Mouse (Mus musculus): ENCODE results near the gene Dpp6. TPM values are rescaled to one million over a fixed set of nuclear protein-coding genes. Genes with fewer than 3 reads are reported as not detected.

The Dpp6 gene
- polyA plus RNA-seq, 1 experiment from 2014 or later = 0.76 TPM

GRCm38 (mm10) chr5:27205754-27206153 is 388.8 kb downstream of the Dpp6 start:
- Histone ChIP-seq H3K27me3 (replicated peaks; ENCODE audit: control insufficient read depth, insufficient read depth, low read length) (no peaks in the 10 kb centered on the region), H3K9ac (ENCODE audit: low read depth, low read length) (no peak overlapping the region), H3K4me1 (replicated peaks; ENCODE audit: control insufficient read depth, insufficient read depth, low read length) (no peaks in the 10 kb centered on the region), H3K4me2 (replicated peaks; ENCODE audit: low read depth) (no peak overlapping the region), H3K27ac (ENCODE audit: low read depth, low read length) (no peak overlapping the region), H3K4me3 (ENCODE audit: low read depth, low read length) (no peak overlapping the region), H3K36me3 (ENCODE audit: control insufficient read depth, insufficient read depth) (no peaks in the 10 kb centered on the region), H3K9me3 (ENCODE audit: control insufficient read depth) (no peaks in the 10 kb centered on the region)
- ATAC-seq = no peak
- TF ChIP-seq CTCF (IDR thresholded peaks at IDR 0.05; ENCODE audit: low read depth) = no peak
- WGBS = 82% methylated on average over 2 of the region's 2 CpGs

GRCm38 (mm10) chr5:27206213-27206612 is 389.2 kb downstream of the Dpp6 start:
- no peaks in the 10 kb centered on the region for H3K36me3 ChIP-seq (ENCODE audit: control insufficient read depth, insufficient read depth)
- no peaks in the 10 kb centered on the region for H3K4me1 ChIP-seq (replicated peaks; ENCODE audit: control insufficient read depth, insufficient read depth, low read length)
- no peaks in the 10 kb centered on the region for H3K9me3 ChIP-seq (ENCODE audit: control insufficient read depth)
- H3K4me2 ChIP-seq (replicated peaks; ENCODE audit: low read depth) = no peak overlapping the region
- 87% methylated on average over 7 of the region's 7 CpGs for WGBS
- no peak overlapping the region for H3K4me3 ChIP-seq (ENCODE audit: low read depth, low read length)
- H3K27ac ChIP-seq (ENCODE audit: low read depth, low read length) = no peak overlapping the region
- no peak for TF ChIP-seq CTCF (IDR thresholded peaks at IDR 0.05; ENCODE audit: low read depth)
- no peaks in the 10 kb centered on the region for H3K27me3 ChIP-seq (replicated peaks; ENCODE audit: control insufficient read depth, insufficient read depth, low read length)
- no peak for ATAC-seq
- H3K9ac ChIP-seq (ENCODE audit: low read depth, low read length) = no peak overlapping the region

GRCm38 (mm10) chr5:27220116-27220515 is 403.1 kb downstream of the Dpp6 start:
- no peak for ATAC-seq
- TF ChIP-seq CTCF (IDR thresholded peaks at IDR 0.05; ENCODE audit: low read depth) = no peak
- Histone ChIP-seq H3K9ac (ENCODE audit: low read depth, low read length) (no peak overlapping the region), H3K4me1 (replicated peaks; ENCODE audit: control insufficient read depth, insufficient read depth, low read length) (no peaks in the 10 kb centered on the region), H3K36me3 (ENCODE audit: control insufficient read depth, insufficient read depth) (no peaks in the 10 kb centered on the region), H3K4me3 (ENCODE audit: low read depth, low read length) (no peak overlapping the region), H3K4me2 (replicated peaks; ENCODE audit: low read depth) (no peak overlapping the region), H3K27me3 (replicated peaks; ENCODE audit: control insufficient read depth, insufficient read depth, low read length) (no peaks in the 10 kb centered on the region), H3K27ac (ENCODE audit: low read depth, low read length) (no peak overlapping the region), H3K9me3 (ENCODE audit: control insufficient read depth) (no peaks in the 10 kb centered on the region)
- 73% methylated on average over 2 of the region's 2 CpGs for WGBS

- Histone ChIP-seq H3K4me3 (ENCODE audit: low read depth, low read length) (no peak overlapping the region), H3K9me3 (ENCODE audit: control insufficient read depth) (no peaks in the 10 kb centered on the region), H3K27ac (ENCODE audit: low read depth, low read length) (no peak overlapping the region), H3K4me2 (replicated peaks; ENCODE audit: low read depth) (no peak overlapping the region), H3K4me1 (replicated peaks; ENCODE audit: control insufficient read depth, insufficient read depth, low read length) (no peaks in the 10 kb centered on the region), H3K36me3 (ENCODE audit: control insufficient read depth, insufficient read depth) (no peaks in the 10 kb centered on the region), H3K9ac (ENCODE audit: low read depth, low read length) (no peak overlapping the region), H3K27me3 (replicated peaks; ENCODE audit: control insufficient read depth, insufficient read depth, low read length) (no peaks in the 10 kb centered on the region)
- ATAC-seq = no peak
- 89% methylated on average over 3 of the region's 3 CpGs for WGBS
- TF ChIP-seq CTCF (IDR thresholded peaks at IDR 0.05; ENCODE audit: low read depth) = no peak
These were observed 425.1 kb downstream of the Dpp6 start for GRCm38 (mm10) chr5:27242078-27242477.

- TF ChIP-seq CTCF (IDR thresholded peaks at IDR 0.05; ENCODE audit: low read depth) = no peak
- H3K27ac ChIP-seq (ENCODE audit: low read depth, low read length) = no peak overlapping the region
- 100% methylated on average over 1 of the region's 1 CpGs for WGBS
- no peaks in the 10 kb centered on the region for H3K4me1 ChIP-seq (replicated peaks; ENCODE audit: control insufficient read depth, insufficient read depth, low read length)
- no peaks in the 10 kb centered on the region for H3K27me3 ChIP-seq (replicated peaks; ENCODE audit: control insufficient read depth, insufficient read depth, low read length)
- H3K4me2 ChIP-seq (replicated peaks; ENCODE audit: low read depth) = no peak overlapping the region
- no peaks in the 10 kb centered on the region for H3K36me3 ChIP-seq (ENCODE audit: control insufficient read depth, insufficient read depth)
- no peak overlapping the region for H3K9ac ChIP-seq (ENCODE audit: low read depth, low read length)
- ATAC-seq = no peak
- no peak overlapping the region for H3K4me3 ChIP-seq (ENCODE audit: low read depth, low read length)
- no peaks in the 10 kb centered on the region for H3K9me3 ChIP-seq (ENCODE audit: control insufficient read depth)
These were observed 426.2 kb downstream of the Dpp6 start for GRCm38 (mm10) chr5:27243226-27243625.

- Histone ChIP-seq H3K27me3 (replicated peaks; ENCODE audit: control insufficient read depth, insufficient read depth, low read length) (no peaks in the 10 kb centered on the region), H3K9ac (ENCODE audit: low read depth, low read length) (no peak overlapping the region), H3K4me1 (replicated peaks; ENCODE audit: control insufficient read depth, insufficient read depth, low read length) (no peaks in the 10 kb centered on the region), H3K9me3 (ENCODE audit: control insufficient read depth) (no peaks in the 10 kb centered on the region), H3K4me3 (ENCODE audit: low read depth, low read length) (no peak overlapping the region), H3K27ac (ENCODE audit: low read depth, low read length) (no peak overlapping the region), H3K36me3 (ENCODE audit: control insufficient read depth, insufficient read depth) (no peaks in the 10 kb centered on the region), H3K4me2 (replicated peaks; ENCODE audit: low read depth) (no peak overlapping the region)
- 92% methylated on average over 3 of the region's 3 CpGs for WGBS
- TF ChIP-seq CTCF (IDR thresholded peaks at IDR 0.05; ENCODE audit: low read depth) = no peak
- no peak for ATAC-seq
These were observed 430.8 kb downstream of the Dpp6 start for GRCm38 (mm10) chr5:27247793-27248192.

GRCm38 (mm10) chr5:27248685-27249084 is 431.7 kb downstream of the Dpp6 start:
- H3K9ac ChIP-seq (ENCODE audit: low read depth, low read length) = no peak overlapping the region
- no peak overlapping the region for H3K27ac ChIP-seq (ENCODE audit: low read depth, low read length)
- H3K4me1 ChIP-seq (replicated peaks; ENCODE audit: control insufficient read depth, insufficient read depth, low read length) = no peaks in the 10 kb centered on the region
- H3K36me3 ChIP-seq (ENCODE audit: control insufficient read depth, insufficient read depth) = no peaks in the 10 kb centered on the region
- H3K27me3 ChIP-seq (replicated peaks; ENCODE audit: control insufficient read depth, insufficient read depth, low read length) = no peaks in the 10 kb centered on the region
- WGBS = 52% methylated on average over 2 of the region's 2 CpGs
- ATAC-seq = no peak
- H3K4me2 ChIP-seq (replicated peaks; ENCODE audit: low read depth) = no peak overlapping the region
- TF ChIP-seq CTCF (IDR thresholded peaks at IDR 0.05; ENCODE audit: low read depth) = no peak
- H3K4me3 ChIP-seq (ENCODE audit: low read depth, low read length) = no peak overlapping the region
- H3K9me3 ChIP-seq (ENCODE audit: control insufficient read depth) = no peaks in the 10 kb centered on the region

Measured in intestine, postnatal 0 days (tissue).